In genomic region chr5:74240926-74241680, GRCm38 (mm10) we compare ENCODE assay signal across 28 mouse cellular contexts. TPM values are rescaled to one million over a fixed set of nuclear protein-coding genes. Genes with fewer than 3 reads are reported as not detected.
A peak's percentile ranks its signal among the peaks of the same experiment; 100 is the strongest.
DNase-seq lines count a peak whose midpoint lies in the region; ATAC-seq and TF ChIP-seq lines count a peak whose summit lies in the region.
"Had no signal": no experiment of that assay in that cellular context is flagged by ENCODE, and none has a peak within 500 bp of the region (broad histone marks: within the 10 kb centered on the region; RNA-seq: fewer than 3 reads in every experiment).

No protein-coding gene starts in this region.

- DNase-seq in hindbrain, embryonic 10.5 days (ENCODE audit: low spot score), result no peak
- no peak for DNase-seq in hindbrain, postnatal 0 days (ENCODE audit: low spot score)
- no peak for DNase-seq in embryonic facial prominence, embryonic 10.5 days (ENCODE audit: low spot score)
- DNase-seq in lung, postnatal 0 days (ENCODE audit: low spot score), result peak; percentile 90
- DNase-seq in cerebellum, adult 9-11 months, result no peak
- no peak for DNase-seq in testis, postnatal 10 days (ENCODE audit: low spot score)
- DNase-seq: adrenal gland, postnatal 10 days; cerebellum, adult 11 months; cerebellum, adult 9-10 months; gastrocnemius, adult 2 months; gastrocnemius, postnatal 36 days; heart, postnatal 36 days; kidney, adult 9 months; kidney, postnatal 14 days; liver; right cerebral cortex, postnatal 4 days; thymus, adult 2 months; thymus, postnatal 36 days had no signal

- H3K4me2 ChIP-seq in hindbrain, postnatal 0 days (ENCODE audit: low read depth, low read length), result no peak overlapping the region
- H3K4me2 ChIP-seq in lung, postnatal 0 days (replicated peaks; ENCODE audit: low read depth, low read length), result no peak overlapping the region
- no peak overlapping the region for H3K4me2 ChIP-seq in kidney, embryonic 14.5 days (replicated peaks; ENCODE audit: low read depth, low read length)
- H3K4me2 ChIP-seq: embryonic facial prominence, embryonic 12.5 days; hindbrain, embryonic 13.5 days; midbrain, embryonic 15.5 days; neural tube, embryonic 12.5 days had no signal

- WGBS in hindbrain, embryonic 10.5 days, result 49% methylated on average over 13 of the region's 13 CpGs
- WGBS in hindbrain, postnatal 0 days, result 64% methylated on average over 13 of the region's 13 CpGs
- WGBS in embryonic facial prominence, embryonic 10.5 days, result 54% methylated on average over 13 of the region's 13 CpGs
- WGBS in lung, postnatal 0 days, result 44% methylated on average over 13 of the region's 13 CpGs
- 53% methylated on average over 13 of the region's 13 CpGs for WGBS in kidney, embryonic 14.5 days

- TF ChIP-seq CTCF in hindbrain, postnatal 0 days (IDR thresholded peaks at IDR 0.05; ENCODE audit: low read depth), result no peak
- no peak for TF ChIP-seq CTCF in lung, postnatal 0 days (IDR thresholded peaks at IDR 0.05)

- H3K4me1 ChIP-seq in hindbrain, embryonic 10.5 days (replicated peaks), result peaks cover 36% of the 10 kb centered on the region
- H3K4me1 ChIP-seq in hindbrain, postnatal 0 days (ENCODE audit: insufficient read depth, low read length), result peaks cover 6% of the 10 kb centered on the region; the same call in 1 of the 2 replicates
- H3K4me1 ChIP-seq in embryonic facial prominence, embryonic 10.5 days, result peaks cover 28% of the 10 kb centered on the region
- H3K4me1 ChIP-seq in lung, postnatal 0 days (ENCODE audit: insufficient read depth, low read depth, low read length), result 0 out of 2 replicates have a peak, but pooled peaks cover 4% of the 10 kb centered on the region
- peaks cover 14% of the 10 kb centered on the region for H3K4me1 ChIP-seq in kidney, embryonic 14.5 days (ENCODE audit: control insufficient read depth, insufficient read depth, low read length)
- H3K4me1 ChIP-seq: hindbrain, embryonic 13.5 days; midbrain, embryonic 15.5 days had no signal

- no peak overlapping the region for H3K4me3 ChIP-seq in hindbrain, embryonic 10.5 days
- H3K4me3 ChIP-seq in hindbrain, postnatal 0 days (ENCODE audit: low read length), result no peak overlapping the region
- no peak overlapping the region for H3K4me3 ChIP-seq in embryonic facial prominence, embryonic 10.5 days
- H3K4me3 ChIP-seq in lung, postnatal 0 days (ENCODE audit: low read depth, low read length), result no peak overlapping the region
- no peak overlapping the region for H3K4me3 ChIP-seq in kidney, embryonic 14.5 days (ENCODE audit: low read length)
- H3K4me3 ChIP-seq: embryonic facial prominence, embryonic 12.5 days; gastrocnemius, adult 2 months; hindbrain, embryonic 13.5 days; midbrain, embryonic 15.5 days; neural tube, embryonic 12.5 days had no signal

- H3K27me3 ChIP-seq in hindbrain, embryonic 10.5 days (ENCODE audit: insufficient read depth, poor library complexity, severe bottlenecking), result no peaks in the 10 kb centered on the region
- no peaks in the 10 kb centered on the region for H3K27me3 ChIP-seq in hindbrain, postnatal 0 days (ENCODE audit: insufficient read depth, low read length)
- H3K27me3 ChIP-seq in embryonic facial prominence, embryonic 10.5 days (replicated peaks; ENCODE audit: low read depth, poor library complexity, severe bottlenecking), result no peaks in the 10 kb centered on the region
- H3K27me3 ChIP-seq in lung, postnatal 0 days (replicated peaks; ENCODE audit: insufficient read depth, low read length), result no peaks in the 10 kb centered on the region
- no peaks in the 10 kb centered on the region; the same call in 1 of the 2 replicates for H3K27me3 ChIP-seq in kidney, embryonic 14.5 days (ENCODE audit: control insufficient read depth, insufficient read depth, low read length)
- H3K27me3 ChIP-seq: embryonic facial prominence, embryonic 12.5 days; hindbrain, embryonic 13.5 days; midbrain, embryonic 15.5 days; neural tube, embryonic 12.5 days; Patski had no signal

- H3K9ac ChIP-seq in hindbrain, postnatal 0 days (replicated peaks; ENCODE audit: low read length), result no peak overlapping the region
- H3K9ac ChIP-seq in lung, postnatal 0 days (replicated peaks; ENCODE audit: low read depth), result no peak overlapping the region
- H3K9ac ChIP-seq in kidney, embryonic 14.5 days (ENCODE audit: low read depth, low read length), result no peak overlapping the region
- H3K9ac ChIP-seq: embryonic facial prominence, embryonic 12.5 days; hindbrain, embryonic 13.5 days; liver, embryonic 14.5 days; midbrain, embryonic 15.5 days; neural tube, embryonic 12.5 days had no signal

- ATAC-seq in hindbrain, postnatal 0 days, result no peak
- peak; percentile 98 for ATAC-seq in lung, postnatal 0 days
- ATAC-seq in kidney, embryonic 14.5 days (ENCODE audit: low FRiP score, low TSS enrichment), result no peak
- ATAC-seq: forebrain, embryonic 16.5 days; intestine, postnatal 0 days; midbrain, embryonic 15.5 days; Patski had no signal

- H3K27ac ChIP-seq in hindbrain, embryonic 10.5 days, result peak overlapping the region; percentile 50; the same call in 1 of the 2 replicates
- H3K27ac ChIP-seq in hindbrain, postnatal 0 days, result no peak overlapping the region
- 0 out of 2 replicates have a peak overlapping the region, but pooled peaks have one; percentile 25 for H3K27ac ChIP-seq in embryonic facial prominence, embryonic 10.5 days (replicated peaks)
- no peak overlapping the region for H3K27ac ChIP-seq in lung, postnatal 0 days (ENCODE audit: low read length)
- H3K27ac ChIP-seq in kidney, embryonic 14.5 days (ENCODE audit: low read depth, low read length), result no peak overlapping the region
- H3K27ac ChIP-seq: gastrocnemius, adult 2 months; hindbrain, embryonic 13.5 days; liver, embryonic 14.5 days; midbrain, embryonic 15.5 days; neural tube, embryonic 12.5 days; stomach, postnatal 0 days had no signal

- peak; percentile 69 for TF ChIP-seq EP300 in lung, postnatal 0 days (IDR thresholded peaks at IDR 0.05)

- no peaks in the 10 kb centered on the region for H3K36me3 ChIP-seq in hindbrain, embryonic 10.5 days
- no peaks in the 10 kb centered on the region for H3K36me3 ChIP-seq in hindbrain, postnatal 0 days (ENCODE audit: insufficient read depth, low read length)
- no peaks in the 10 kb centered on the region for H3K36me3 ChIP-seq in embryonic facial prominence, embryonic 10.5 days (replicated peaks)
- H3K36me3 ChIP-seq in lung, postnatal 0 days (ENCODE audit: insufficient read depth, low read length), result no peaks in the 10 kb centered on the region
- H3K36me3 ChIP-seq in kidney, embryonic 14.5 days (ENCODE audit: control insufficient read depth, insufficient read depth, low read length), result no peaks in the 10 kb centered on the region
- H3K36me3 ChIP-seq: embryonic facial prominence, embryonic 12.5 days; hindbrain, embryonic 13.5 days; midbrain, embryonic 15.5 days; neural tube, embryonic 12.5 days had no signal

- H3K9me3 ChIP-seq in hindbrain, embryonic 10.5 days, result no peaks in the 10 kb centered on the region
- H3K9me3 ChIP-seq in hindbrain, postnatal 0 days (ENCODE audit: low read length), result no peaks in the 10 kb centered on the region
- H3K9me3 ChIP-seq in embryonic facial prominence, embryonic 10.5 days, result no peaks in the 10 kb centered on the region
- no peaks in the 10 kb centered on the region for H3K9me3 ChIP-seq in lung, postnatal 0 days (ENCODE audit: low read length)
- no peaks in the 10 kb centered on the region for H3K9me3 ChIP-seq in kidney, embryonic 14.5 days (ENCODE audit: control insufficient read depth, low read length)
- H3K9me3 ChIP-seq: embryonic facial prominence, embryonic 12.5 days; hindbrain, embryonic 13.5 days; midbrain, embryonic 15.5 days; neural tube, embryonic 12.5 days had no signal

RNA-seq across cellular contexts. Expression of gene Rasl11b, which starts 46.0 kb away (rescaled TPM):
- polyA plus RNA-seq in hindbrain, embryonic 10.5 days (2016; fragmentation: Nextera tagmentation; extraction: Ambion mirVana), result 30.5 and 32.7 TPM in 2 replicates
- total RNA-seq in hindbrain, postnatal 0 days (2014; rRNA removed), result 5.9 and 7.2 TPM in 2 replicates
- 16.7 and 17.1 TPM in 2 replicates for polyA plus RNA-seq in hindbrain, postnatal 0 days (2015; fragmentation: Nextera tagmentation; extraction: Ambion mirVana)
- 46.3 and 58.0 TPM in 2 replicates for polyA plus RNA-seq in embryonic facial prominence, embryonic 10.5 days (2016; fragmentation: Nextera tagmentation; extraction: Ambion mirVana)
- 80.4 and 86.7 TPM in 2 replicates for polyA plus RNA-seq in lung, postnatal 0 days (2015; fragmentation: Nextera tagmentation; extraction: Ambion mirVana)
- polyA plus RNA-seq in kidney, embryonic 14.5 days (2014; fragmentation: Nextera tagmentation; extraction: Ambion mirVana), result 36.4 and 44.7 TPM in 2 replicates

Comparison
In these comparisons a context has a peak if more than half of its experiments do, and no peak if none do; other contexts are left out.
1. H3K27ac ChIP-seq: peak in hindbrain, embryonic 10.5 days (single experiment) and embryonic facial prominence, embryonic 10.5 days (single experiment); none in hindbrain, postnatal 0 days (single experiment), lung, postnatal 0 days (single experiment) and kidney, embryonic 14.5 days (single experiment).